Mouse (Mus musculus): ENCODE measurements around the gene Dtd1. TPM values are rescaled to one million over a fixed set of nuclear protein-coding genes. Genes with fewer than 3 reads are reported as not detected.

Dtd1 gene
- polyA plus RNA-seq, 1 experiment: 10.5 TPM

- H3K36me3 ChIP-seq (ENCODE audit: control insufficient read depth, insufficient read depth): no peaks in the 10 kb centered on the region
- H3ac ChIP-seq (ENCODE audit: control insufficient read depth, insufficient read length): no peak overlapping the region
Observed at GRCm38 (mm10) chr2:144720407-144720959, 120.8 kb downstream of the Dtd1 start.

GRCm38 (mm10) chr2:144724679-144725078, 125.0 kb downstream of the Dtd1 start:
- no peak for TF ChIP-seq MYOD1 (IDR thresholded peaks at IDR 0.05; ENCODE audit: control insufficient read depth in 1 of 3, insufficient read length in 2 of 3, low read depth in 2 of 3)
- no peak for TF ChIP-seq MAX (IDR thresholded peaks at IDR 0.05; ENCODE audit: low read depth)
- TF ChIP-seq E2F4 (IDR thresholded peaks at IDR 0.05; ENCODE audit: insufficient read depth): no peak
- TF ChIP-seq SRF (IDR thresholded peaks at IDR 0.05; ENCODE audit: control insufficient read depth, insufficient read length, low read depth): no peak
- no peak for TF ChIP-seq TCF3 (IDR thresholded peaks at IDR 0.05; ENCODE audit: insufficient read length, low read depth)
- TF ChIP-seq CEBPB (IDR thresholded peaks at IDR 0.05; ENCODE audit: insufficient read depth, poor library complexity, severe bottlenecking): no peak
- no peak for TF ChIP-seq POLR2A (IDR thresholded peaks at IDR 0.05; ENCODE audit: insufficient read length, low read depth)
- TF ChIP-seq TCF12 (IDR thresholded peaks at IDR 0.05; ENCODE audit: insufficient read depth, poor library complexity, severe bottlenecking): no peak
- TF ChIP-seq MYOG (IDR thresholded peaks at IDR 0.05; ENCODE audit: control insufficient read depth in 1 of 3, insufficient read depth in 1 of 3, insufficient read length in 2 of 3, low read depth in 2 of 3): no peak
- no peak for TF ChIP-seq REST (IDR thresholded peaks at IDR 0.05; ENCODE audit: insufficient read depth, insufficient read length)
- no peak overlapping the region for H3K4me3 ChIP-seq

More at GRCm38 (mm10) chr2:144720407-144720959, 120.8 kb downstream of the Dtd1 start:
- no peak overlapping the region for H3K4me2 ChIP-seq (ENCODE audit: low read depth)
- no peak overlapping the region for H3K4me3 ChIP-seq
- no peak for TF ChIP-seq REST (IDR thresholded peaks at IDR 0.05; ENCODE audit: insufficient read depth, insufficient read length)
- no peak for TF ChIP-seq POLR2AphosphoS2 (IDR thresholded peaks at IDR 0.05; ENCODE audit: insufficient read length, low read depth)
- no peak for TF ChIP-seq SRF (IDR thresholded peaks at IDR 0.05; ENCODE audit: control insufficient read depth, insufficient read length, low read depth)
- TF ChIP-seq CEBPB (IDR thresholded peaks at IDR 0.05; ENCODE audit: insufficient read depth, poor library complexity, severe bottlenecking): no peak
- TF ChIP-seq E2F4 (IDR thresholded peaks at IDR 0.05; ENCODE audit: insufficient read depth): no peak
- no peak for TF ChIP-seq USF1 (IDR thresholded peaks at IDR 0.05; ENCODE audit: low read depth)
- no peak for TF ChIP-seq MYOD1 (IDR thresholded peaks at IDR 0.05; ENCODE audit: control insufficient read depth in 1 of 3, insufficient read length in 2 of 3, low read depth in 2 of 3)
- no peak for TF ChIP-seq MAX (IDR thresholded peaks at IDR 0.05; ENCODE audit: low read depth)
- TF ChIP-seq TCF12 (IDR thresholded peaks at IDR 0.05; ENCODE audit: insufficient read depth, poor library complexity, severe bottlenecking): no peak
- TF ChIP-seq TCF3 (IDR thresholded peaks at IDR 0.05; ENCODE audit: insufficient read length, low read depth): no peak
- TF ChIP-seq POLR2A (IDR thresholded peaks at IDR 0.05; ENCODE audit: insufficient read length, low read depth): no peak
- TF ChIP-seq MYOG (IDR thresholded peaks at IDR 0.05; ENCODE audit: control insufficient read depth in 1 of 3, insufficient read depth in 1 of 3, insufficient read length in 2 of 3, low read depth in 2 of 3): no peak
- H3K79me2 ChIP-seq (ENCODE audit: control insufficient read depth, insufficient read depth): no peaks in the 10 kb centered on the region
- H3K27me3 ChIP-seq (ENCODE audit: control insufficient read depth, insufficient read depth, insufficient read length): no peaks in the 10 kb centered on the region

GRCm38 (mm10) chr2:144727136-144727535, 127.4 kb downstream of the Dtd1 start:
- TF ChIP-seq E2F4 (IDR thresholded peaks at IDR 0.05; ENCODE audit: insufficient read depth) (no peak), POLR2AphosphoS2 (IDR thresholded peaks at IDR 0.05; ENCODE audit: insufficient read length, low read depth) (no peak), CEBPB (IDR thresholded peaks at IDR 0.05; ENCODE audit: insufficient read depth, poor library complexity, severe bottlenecking) (no peak), SRF (IDR thresholded peaks at IDR 0.05; ENCODE audit: control insufficient read depth, insufficient read length, low read depth) (no peak), TCF3 (IDR thresholded peaks at IDR 0.05; ENCODE audit: insufficient read length, low read depth) (no peak), TCF12 (IDR thresholded peaks at IDR 0.05; ENCODE audit: insufficient read depth, poor library complexity, severe bottlenecking) (no peak), POLR2A (IDR thresholded peaks at IDR 0.05; ENCODE audit: insufficient read length, low read depth) (no peak), MYOD1 (IDR thresholded peaks at IDR 0.05; ENCODE audit: control insufficient read depth in 1 of 3, insufficient read length in 2 of 3, low read depth in 2 of 3) (no peak), MYOG (IDR thresholded peaks at IDR 0.05; ENCODE audit: control insufficient read depth in 1 of 3, insufficient read depth in 1 of 3, insufficient read length in 2 of 3, low read depth in 2 of 3) (no peak), REST (IDR thresholded peaks at IDR 0.05; ENCODE audit: insufficient read depth, insufficient read length) (no peak)
- Histone ChIP-seq H3K4me3 (no peak overlapping the region), H3K36me3 (ENCODE audit: control insufficient read depth, insufficient read depth) (no peaks in the 10 kb centered on the region), H3ac (ENCODE audit: control insufficient read depth, insufficient read length) (no peak overlapping the region), H3K79me2 (ENCODE audit: control insufficient read depth, insufficient read depth) (no peaks in the 10 kb centered on the region), H3K4me2 (ENCODE audit: low read depth) (no peak overlapping the region), H3K27me3 (ENCODE audit: control insufficient read depth, insufficient read depth, insufficient read length) (no peaks in the 10 kb centered on the region)

More at GRCm38 (mm10) chr2:144724679-144725078, 125.0 kb downstream of the Dtd1 start:
- Histone ChIP-seq H3K79me2 (ENCODE audit: control insufficient read depth, insufficient read depth) (no peaks in the 10 kb centered on the region), H3ac (ENCODE audit: control insufficient read depth, insufficient read length) (no peak overlapping the region), H3K36me3 (ENCODE audit: control insufficient read depth, insufficient read depth) (no peaks in the 10 kb centered on the region), H3K27me3 (ENCODE audit: control insufficient read depth, insufficient read depth, insufficient read length) (no peaks in the 10 kb centered on the region), H3K4me2 (ENCODE audit: low read depth) (no peak overlapping the region)

- no peaks in the 10 kb centered on the region for H3K79me2 ChIP-seq (ENCODE audit: control insufficient read depth, insufficient read depth)
- no peak overlapping the region for H3K4me2 ChIP-seq (ENCODE audit: low read depth)
- no peak overlapping the region for H3K4me3 ChIP-seq
- H3K27me3 ChIP-seq (ENCODE audit: control insufficient read depth, insufficient read depth, insufficient read length): no peaks in the 10 kb centered on the region
- TF ChIP-seq TCF12 (IDR thresholded peaks at IDR 0.05; ENCODE audit: insufficient read depth, poor library complexity, severe bottlenecking): no peak
- TF ChIP-seq MYOD1 (IDR thresholded peaks at IDR 0.05; ENCODE audit: control insufficient read depth in 1 of 3, insufficient read length in 2 of 3, low read depth in 2 of 3): no peak
- no peak for TF ChIP-seq SRF (IDR thresholded peaks at IDR 0.05; ENCODE audit: control insufficient read depth, insufficient read length, low read depth)
- H3K36me3 ChIP-seq (ENCODE audit: control insufficient read depth, insufficient read depth): no peaks in the 10 kb centered on the region
- H3ac ChIP-seq (ENCODE audit: control insufficient read depth, insufficient read length): no peak overlapping the region
Observed at GRCm38 (mm10) chr2:144729776-144730175, 130.1 kb downstream of the Dtd1 start.

- no peaks in the 10 kb centered on the region for H3K79me2 ChIP-seq (ENCODE audit: control insufficient read depth, insufficient read depth)
- H3K4me2 ChIP-seq (ENCODE audit: low read depth): no peak overlapping the region
- TF ChIP-seq E2F4 (IDR thresholded peaks at IDR 0.05; ENCODE audit: insufficient read depth) (no peak), USF1 (IDR thresholded peaks at IDR 0.05; ENCODE audit: low read depth) (no peak), MAX (IDR thresholded peaks at IDR 0.05; ENCODE audit: low read depth) (no peak)
- no peaks in the 10 kb centered on the region for H3K27me3 ChIP-seq (ENCODE audit: control insufficient read depth, insufficient read depth, insufficient read length)
- no peak overlapping the region for H3K4me3 ChIP-seq
- no peak overlapping the region for H3ac ChIP-seq (ENCODE audit: control insufficient read depth, insufficient read length)
- H3K36me3 ChIP-seq (ENCODE audit: control insufficient read depth, insufficient read depth): no peaks in the 10 kb centered on the region
Observed at GRCm38 (mm10) chr2:144738161-144738560, 138.5 kb downstream of the Dtd1 start.
